Mouse (Mus musculus) gastrocnemius, adult 8-10 months (tissue): Measurements from ENCODE around the gene Plpp1. TPM values are rescaled to one million over a fixed set of nuclear protein-coding genes. Genes with fewer than 3 reads are reported as not detected.
A peak's percentile ranks its signal among the peaks of the same experiment; 100 is the strongest.

Experiments used
- DNase-seq, 2 experiments: peaks; one replicate each; pipeline ENCODE4 v3.0.0; 2022; ENCODE audit warnings: low spot score in 2 of 2
- total RNA-seq, 4 experiments: library from RNA; stranded (reverse); gene quantifications; 2 replicates each; pipeline ENCODE4 v1.2.4; 2022

The Plpp1 gene
- total RNA-seq, 4 experiments from 2014 or later: 33.7 to 45.4 (median 40.9) TPM

DNA sequence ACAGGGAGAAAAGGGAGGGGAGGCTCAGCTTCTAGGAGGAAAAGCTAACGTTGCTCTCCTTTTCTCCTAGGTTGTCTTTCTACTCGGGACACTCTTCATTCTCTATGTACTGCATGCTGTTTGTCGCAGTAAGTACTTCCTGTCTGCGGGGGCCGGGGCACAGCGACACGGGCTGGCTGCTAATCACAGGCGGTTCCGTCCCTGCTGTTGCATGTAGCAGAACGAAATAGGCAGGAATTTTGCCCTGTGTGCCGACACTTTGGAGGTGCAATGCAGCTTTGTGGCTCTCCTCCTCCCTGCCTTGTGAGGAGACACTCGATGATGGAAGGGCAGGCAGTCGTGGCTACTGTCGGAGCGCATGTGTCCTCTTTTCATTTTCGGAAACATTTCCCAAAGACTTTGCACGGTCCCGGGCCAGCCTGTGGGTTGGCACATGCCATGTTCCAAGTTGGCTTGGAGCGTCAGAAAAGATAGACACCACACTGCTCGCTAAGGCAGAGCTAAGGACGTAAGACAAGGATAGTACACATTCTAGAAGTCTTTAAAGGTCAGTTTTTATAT is 59.1 kb downstream of the Plpp1 start:
- DNase-seq: no peak

- no peak for DNase-seq
Measured at GRCm38 (mm10) chr13:112860370-112860769, 59.8 kb downstream of the Plpp1 start.

- no peak for DNase-seq
Measured at GRCm38 (mm10) chr13:112860911-112861310, 60.3 kb downstream of the Plpp1 start.

- peak; percentile 22 to 24 for DNase-seq
Measured at GRCm38 (mm10) chr13:112861825-112862306, 61.3 kb downstream of the Plpp1 start.

DNA sequence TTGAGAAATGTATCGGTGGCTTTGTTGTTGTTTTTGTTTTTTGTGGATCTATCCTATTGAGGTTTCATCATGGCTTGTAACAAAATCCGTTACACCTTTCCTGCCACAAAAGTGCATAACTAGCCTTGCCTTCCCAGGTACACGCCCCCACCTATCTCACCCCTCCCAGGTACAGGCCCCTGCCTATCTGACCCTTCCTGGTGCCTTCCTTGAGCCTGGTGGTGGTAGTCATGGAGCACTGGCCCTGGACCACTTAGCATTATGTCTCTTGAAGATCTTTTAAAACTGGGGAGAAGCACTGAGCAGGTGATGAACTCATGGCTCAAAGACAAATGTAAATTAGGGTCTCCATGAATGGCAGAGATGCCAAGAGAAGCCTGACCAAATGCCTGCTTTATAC is 61.8 kb downstream of the Plpp1 start:
- no peak for DNase-seq

DNA sequence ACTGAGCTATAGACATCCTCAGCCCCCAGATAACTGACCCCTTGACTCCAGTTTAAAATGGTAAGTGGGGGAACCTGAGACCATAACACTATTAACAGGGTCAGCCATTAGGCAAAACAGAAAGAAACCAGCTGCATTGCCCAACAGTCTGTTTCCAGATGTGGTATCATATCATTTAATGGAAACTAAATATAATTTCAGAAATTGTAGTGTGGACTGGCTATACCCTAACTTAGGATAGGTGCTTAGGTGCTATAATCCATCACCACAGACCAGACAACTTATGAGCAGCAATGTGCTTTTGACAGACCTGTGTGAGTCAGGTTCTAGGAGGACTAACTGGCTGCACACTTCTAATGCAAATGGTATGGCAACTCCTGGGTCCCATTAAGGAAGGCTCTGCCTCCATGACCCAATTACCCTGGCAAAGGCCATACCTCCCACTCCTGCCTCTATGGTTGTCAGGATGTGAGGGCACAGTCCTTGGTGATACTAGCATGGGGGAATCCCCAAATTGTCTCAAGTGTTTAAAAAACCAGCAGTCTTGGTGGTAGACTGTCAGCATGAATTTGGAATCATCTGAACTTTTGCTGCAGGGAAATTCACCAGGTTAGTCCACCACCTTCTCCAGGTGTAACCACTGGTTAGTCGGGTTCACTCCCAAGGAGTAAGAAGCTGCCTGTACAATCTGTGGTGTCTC is 62.5 kb downstream of the Plpp1 start:
- DNase-seq: no peak

DNA sequence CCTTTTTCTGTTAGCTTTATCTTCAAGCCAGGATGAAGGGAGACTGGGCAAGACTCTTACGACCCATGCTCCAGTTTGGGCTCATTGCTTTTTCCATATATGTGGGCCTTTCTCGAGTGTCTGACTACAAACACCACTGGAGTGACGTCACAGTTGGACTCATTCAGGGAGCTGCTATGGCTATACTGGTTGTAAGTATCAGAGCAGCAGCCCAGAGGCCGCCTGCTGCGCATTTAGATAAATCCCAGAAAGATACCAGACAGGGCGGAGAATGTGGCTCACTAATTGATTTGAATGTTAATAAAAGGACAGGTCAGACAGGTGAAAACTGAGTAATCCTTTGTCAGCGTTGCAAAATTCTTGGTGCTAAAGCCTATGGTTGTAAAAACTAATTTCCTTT is 66.2 kb downstream of the Plpp1 start:
- no peak for DNase-seq

- DNase-seq: no peak
Measured at GRCm38 (mm10) chr13:112867381-112867780, 66.8 kb downstream of the Plpp1 start.

DNA sequence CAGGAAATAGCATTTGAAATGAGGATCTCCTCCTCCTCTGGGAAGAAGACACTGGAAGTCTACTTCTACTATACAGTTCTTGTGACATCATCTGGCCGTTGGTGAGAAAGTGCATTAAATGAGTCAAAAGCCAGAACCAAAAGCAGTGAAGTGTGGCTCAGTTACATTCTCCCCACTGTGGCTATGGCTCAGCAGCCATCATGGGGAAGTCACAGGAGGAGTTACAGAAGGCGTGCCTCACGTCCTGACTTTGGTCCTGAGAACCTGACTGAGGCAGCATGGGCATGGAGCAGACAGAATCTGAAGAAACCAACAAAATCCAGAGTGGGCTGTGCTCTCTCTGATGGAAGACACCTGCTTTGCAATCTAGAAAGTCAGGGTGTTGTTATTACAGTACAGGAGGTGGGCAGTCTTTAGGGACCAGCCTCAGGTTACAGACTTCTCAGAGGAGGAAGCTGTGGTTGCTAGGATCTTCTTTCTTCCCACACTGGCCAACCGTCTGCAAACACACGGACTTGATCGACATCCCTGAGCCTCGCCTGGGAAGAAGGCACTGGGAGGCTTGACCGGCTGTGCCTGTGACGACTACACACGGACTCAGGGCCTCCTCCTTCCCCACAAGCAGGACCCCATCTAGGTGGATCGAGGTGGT is 69.6 kb downstream of the Plpp1 start:
- DNase-seq: peak in 1 of 2 experiments; percentile 6

DNA sequence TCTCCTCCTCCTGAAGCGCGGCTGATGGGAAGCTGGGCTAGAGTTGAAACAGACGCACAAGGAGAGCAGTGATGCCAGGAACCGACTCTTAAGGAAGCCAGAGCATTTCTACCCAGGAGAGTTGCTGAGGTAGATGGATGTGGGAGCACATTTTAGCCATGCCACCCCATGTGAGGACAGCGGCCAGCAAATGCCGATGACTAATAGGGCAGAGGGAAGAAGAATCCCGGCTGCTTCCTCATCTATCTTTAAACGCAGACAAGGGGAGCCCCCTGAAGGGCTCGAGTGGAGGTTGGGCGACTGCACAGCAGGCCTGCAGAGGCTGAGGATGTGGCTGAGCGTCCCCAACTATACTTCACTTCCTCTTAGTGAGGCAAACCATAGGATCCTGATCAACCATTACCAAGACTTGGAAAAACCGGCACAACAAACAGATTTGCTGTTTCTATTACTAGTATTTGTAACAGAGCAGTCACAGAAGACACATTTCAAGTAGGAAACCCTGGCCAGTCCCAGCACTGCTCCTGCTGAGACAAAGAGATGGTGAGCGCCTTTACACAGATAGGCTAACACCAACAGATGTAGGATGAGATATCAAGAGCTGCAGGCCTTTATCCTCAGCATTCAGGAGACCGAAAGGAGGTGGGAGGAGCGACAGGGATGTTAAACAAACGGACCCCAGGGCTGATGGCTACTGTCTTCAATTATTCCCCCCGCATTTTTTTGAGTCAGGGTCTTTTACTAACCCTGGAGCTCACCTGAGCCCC is 71.1 kb downstream of the Plpp1 start:
- DNase-seq: peak in 1 of 2 experiments; percentile 7

DNA sequence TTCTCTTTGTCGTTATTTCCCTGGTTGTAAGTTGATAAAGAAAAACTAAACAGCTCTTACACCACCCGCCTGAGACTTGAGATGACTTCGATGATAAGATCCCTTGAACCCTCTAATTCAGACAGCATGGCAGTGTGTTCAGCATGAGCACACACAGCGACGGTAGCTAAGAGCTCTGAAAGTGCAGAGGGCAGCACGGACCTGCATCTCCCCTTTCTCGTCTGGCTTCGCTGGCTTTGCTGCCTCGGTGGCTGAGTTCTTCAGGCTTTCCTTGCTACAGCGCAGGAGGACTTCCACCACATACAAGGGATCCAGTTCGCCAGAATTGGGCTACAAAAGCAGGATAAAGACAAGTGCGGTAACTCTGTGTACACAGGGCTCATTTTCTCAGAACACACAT is 86.6 kb downstream of the Plpp1 start:
- no peak for DNase-seq

- no peak for DNase-seq
Measured at GRCm38 (mm10) chr13:112902176-112902575, 101.6 kb downstream of the Plpp1 start.

GRCm38 (mm10) chr13:112909663-112910062 is 109.1 kb downstream of the Plpp1 start:
- DNase-seq: no peak

DNA sequence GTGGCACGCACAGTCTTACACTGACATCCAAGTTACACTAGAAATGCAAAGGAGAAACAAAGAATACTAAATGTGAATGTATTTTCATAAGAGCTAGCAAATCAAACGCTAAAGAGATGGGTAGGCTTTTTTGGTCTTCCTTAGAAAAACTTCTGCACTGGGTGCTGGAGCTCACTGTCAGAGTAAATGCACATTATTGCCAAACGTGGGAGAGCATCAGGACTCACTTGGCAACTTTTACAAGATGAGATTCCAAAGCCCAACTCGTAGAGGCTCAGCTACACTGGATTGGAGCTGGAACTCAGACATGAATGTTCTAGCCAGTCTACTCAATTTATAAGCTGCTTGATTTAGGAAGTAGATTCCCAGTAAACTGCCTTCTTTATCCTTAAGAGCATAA is 109.8 kb downstream of the Plpp1 start:
- DNase-seq: no peak

Other genes starting within 250 kb of the Plpp1 start
- under 1 TPM in 1 of 4 experiments, not detected in 3; 0.40 TPM for gene Il31ra, start 206.4 kb upstream of the Plpp1 start, total RNA-seq
- not detected for gene Ddx4, start 148.3 kb upstream of the Plpp1 start, total RNA-seq
- gene Slc38a9, start 140.0 kb upstream of the Plpp1 start, total RNA-seq: 1 to 10 TPM; 4.8 to 5.7 (median 5.3) TPM
- gene Mtrex, start 126.6 kb downstream of the Plpp1 start, total RNA-seq: 10 to 100 TPM; 27.2 to 32.1 (median 28.2) TPM
- gene Dhx29, start 126.7 kb downstream of the Plpp1 start, total RNA-seq: 10 to 100 TPM; 15.3 to 16.8 (median 16.3) TPM
- gene Ccno, start 187.0 kb downstream of the Plpp1 start, total RNA-seq: not detected
- gene Mcidas, start 193.1 kb downstream of the Plpp1 start, total RNA-seq: not detected
- gene Cdc20b, start 234.3 kb downstream of the Plpp1 start, total RNA-seq: not detected
- gene Gpx8, start 245.6 kb downstream of the Plpp1 start, total RNA-seq: 1 to 10 TPM; 2.9 to 5.1 (median 4.2) TPM